Mouse (Mus musculus) midbrain, postnatal 0 days (tissue): ENCODE results near the gene Gpr132. TPM values are rescaled to one million over a fixed set of nuclear protein-coding genes. Genes with fewer than 3 reads are reported as not detected.
A peak's percentile ranks its signal among the peaks of the same experiment; 100 is the strongest.

Experiments used
- ATAC-seq: fragments of 200-750 bp; cut with Nextera tagmentation; 2 replicates; pipeline ENCODE4 v1.8.0; 2017; ENCODE audit warnings: moderate number of reproducible peaks, mild to moderate bottlenecking, moderate TSS enrichment, moderate library complexity; ENCODE audit not compliant: low FRiP score
- DNase-seq: peaks from one replicate; pipeline ENCODE4 v3.0.0-alpha.2; 2015; ENCODE audit warnings: low spot score
- H3K27ac ChIP-seq: fragments of 300-500 bp; sonication (generic); 2 replicates; pipeline ENCODE4 v1.5.1; 2014; ENCODE audit warnings: low read depth, mild to moderate bottlenecking, low read length, mixed read lengths
- H3K27me3 ChIP-seq: fragments of 300-500 bp; sonication (generic); 2 replicates; pipeline ENCODE4 v1.6.1; 2014; ENCODE audit warnings: low read length, control low read depth, mixed read lengths; ENCODE audit not compliant: insufficient read depth
- H3K36me3 ChIP-seq: fragments of 300-500 bp; sonication (generic); 2 replicates; pipeline ENCODE4 v1.6.1; 2014; ENCODE audit warnings: low read length, control low read depth, mixed read lengths; ENCODE audit not compliant: insufficient read depth
- H3K4me1 ChIP-seq: fragments of 300-500 bp; sonication (generic); 2 replicates; pipeline ENCODE4 v1.6.1; 2014; ENCODE audit warnings: mild to moderate bottlenecking, control low read depth, antibody characterized with exemption, low read length, mixed read lengths; ENCODE audit not compliant: insufficient read depth
- H3K4me2 ChIP-seq: fragments of 300-500 bp; sonication (generic); 2 replicates; pipeline ENCODE4 v1.6.1; 2014; ENCODE audit warnings: low read depth, mild to moderate bottlenecking, low read length, mixed read lengths; ENCODE audit not compliant: poor library complexity, severe bottlenecking
- H3K4me3 ChIP-seq: fragments of 300-500 bp; sonication (generic); 2 replicates; pipeline ENCODE4 v1.5.1; 2014; ENCODE audit warnings: low read depth, mild to moderate bottlenecking, low read length, moderate library complexity
- H3K9ac ChIP-seq: fragments of 300-500 bp; sonication (generic); replicated peaks from 2 replicates; pipeline ENCODE4 v1.6.1; 2014; ENCODE audit warnings: mild to moderate bottlenecking, low read length, moderate library complexity, mixed read lengths; ENCODE audit not compliant: poor library complexity, severe bottlenecking
- H3K9me3 ChIP-seq: fragments of 300-500 bp; sonication (generic); 2 replicates; pipeline ENCODE4 v1.6.1; 2016; ENCODE audit warnings: low read length, control low read depth
- CTCF ChIP-seq: IDR thresholded peaks from 2 replicates; pipeline ENCODE4 v1.5.1; 2016; ENCODE audit warnings: antibody characterized with exemption, mild to moderate bottlenecking
- whole genome bisulfite sequencing: fragments of 180-500 bp; shearing (Covaris S2); extraction: QIAGEN DNeasy Blood & Tissue Kit; methylation state at CpG from one replicate; pipeline ENCODE4 v1.1.7; 2014; 5-methylcytosine and 5-hydroxymethylcytosine counted together
- polyA plus RNA-seq: library from polyadenylated mRNA; unstranded; fragments of >200 nt; fragmentation: Nextera tagmentation; extraction: Ambion mirVana; gene quantifications from 2 replicates; pipeline ENCODE4 v1.2.1, GENCODE M21; 2015
- total RNA-seq: library from RNA; depleted of rRNA; stranded (reverse); fragments of >200 nt; gene quantifications from 2 replicates; pipeline ENCODE4 v1.2.3, GENCODE M21; 2014

Gpr132 gene
- total and polyA plus RNA-seq, 2 experiments from 2014 or later = 0.06 to 0.16 TPM

- Histone ChIP-seq H3K27me3 (peaks cover 54% of the 10 kb centered on the region), H3K36me3 (no peaks in the 10 kb centered on the region), H3K27ac (no peak overlapping the region), H3K9ac (no peak overlapping the region), H3K9me3 (no peaks in the 10 kb centered on the region), H3K4me3 (no peak overlapping the region), H3K4me2 (no peak overlapping the region), H3K4me1 (peaks cover 3% of the 10 kb centered on the region; the same call in 1 of the 2 replicates)
- ATAC-seq (peak; percentile 47), DNase-seq (peak; percentile 93)
- TF ChIP-seq CTCF = peak; percentile 87
- 27% methylated on average over 16 of the region's 16 CpGs for WGBS
Measured at GRCm38 (mm10) chr12:112875225-112876013, 7.4 kb upstream of the Gpr132 start.

- Histone ChIP-seq H3K36me3 (no peaks in the 10 kb centered on the region), H3K4me1 (peaks cover 3% of the 10 kb centered on the region; the same call in 1 of the 2 replicates), H3K4me2 (peak overlapping the region; percentile 50), H3K27me3 (peaks cover 50% of the 10 kb centered on the region), H3K4me3 (peak overlapping the region; percentile 32), H3K27ac (no peak overlapping the region), H3K9ac (no peak overlapping the region; the same call in 1 of the 2 replicates), H3K9me3 (no peaks in the 10 kb centered on the region)
- ATAC-seq (no peak), DNase-seq (no peak)
- TF ChIP-seq CTCF = no peak
- WGBS = 16% methylated on average over 22 of the region's 22 CpGs
Measured at GRCm38 (mm10) chr12:112874199-112874598, 6.2 kb upstream of the Gpr132 start.

DNA sequence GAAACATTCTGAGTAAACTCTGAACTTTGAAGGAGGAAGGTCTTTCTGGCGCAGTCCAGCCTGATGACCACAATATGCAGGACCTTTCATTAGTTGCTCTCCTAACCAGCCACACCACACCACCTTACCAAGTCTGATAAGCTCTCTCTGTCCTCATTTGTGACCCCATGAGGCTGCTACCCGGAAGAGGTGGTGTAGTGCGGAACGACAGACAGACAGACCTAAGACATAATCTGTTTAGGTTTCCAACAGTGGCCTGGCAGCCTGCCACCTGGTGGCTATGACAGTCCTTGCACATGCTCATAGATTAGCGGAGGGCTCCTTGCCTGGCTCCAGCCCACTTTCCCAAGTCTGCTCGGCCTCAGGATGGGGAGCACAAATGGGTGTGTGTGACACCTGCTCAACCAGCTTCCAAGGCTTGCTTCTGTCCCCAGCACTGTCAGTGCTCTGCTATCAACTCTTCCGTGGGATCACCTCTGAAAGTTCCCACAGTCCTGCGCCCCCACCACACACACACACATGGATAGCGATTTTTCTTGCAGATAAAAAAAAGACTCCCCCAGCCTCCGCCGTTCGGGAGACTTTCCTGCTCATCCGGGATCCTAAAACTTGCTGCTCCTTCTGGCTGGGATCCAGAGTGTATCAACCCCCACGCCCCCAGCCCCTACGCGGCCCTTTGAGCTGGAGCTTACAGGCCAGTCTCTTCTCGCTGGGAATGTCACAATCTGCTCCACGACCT, 5.6 kb upstream of the Gpr132 start:
- Histone ChIP-seq H3K9ac (no peak overlapping the region; the same call in 1 of the 2 replicates), H3K4me2 (peak overlapping the region; percentile 50), H3K36me3 (no peaks in the 10 kb centered on the region), H3K4me1 (peaks cover 3% of the 10 kb centered on the region; the same call in 1 of the 2 replicates), H3K27ac (no peak overlapping the region), H3K9me3 (no peaks in the 10 kb centered on the region), H3K27me3 (peaks cover 45% of the 10 kb centered on the region), H3K4me3 (peak overlapping the region; percentile 32)
- TF ChIP-seq CTCF = peak; percentile 90
- ATAC-seq (no peak), DNase-seq (peak; percentile 85)
- 30% methylated on average over 18 of the region's 18 CpGs for WGBS

- H3K9me3 ChIP-seq = no peaks in the 10 kb centered on the region
- 92% methylated on average over 10 of the region's 10 CpGs for WGBS
- no peak for TF ChIP-seq CTCF
- H3K4me3 ChIP-seq = no peak overlapping the region
- H3K4me1 ChIP-seq = peaks cover 3% of the 10 kb centered on the region; the same call in 1 of the 2 replicates
- no peak overlapping the region for H3K4me2 ChIP-seq
- ATAC-seq = no peak
- H3K27ac ChIP-seq = no peak overlapping the region
- DNase-seq = no peak
- no peak overlapping the region for H3K9ac ChIP-seq
- H3K27me3 ChIP-seq = peaks cover 39% of the 10 kb centered on the region
- H3K36me3 ChIP-seq = no peaks in the 10 kb centered on the region
Measured at GRCm38 (mm10) chr12:112872991-112873390, 5.0 kb upstream of the Gpr132 start.

- no peak for ATAC-seq
- peaks cover 22% of the 10 kb centered on the region for H3K27me3 ChIP-seq
- H3K4me3 ChIP-seq = no peak overlapping the region
- TF ChIP-seq CTCF = no peak
- no peak overlapping the region for H3K4me2 ChIP-seq
- no peaks in the 10 kb centered on the region; the same call in 1 of the 2 replicates for H3K4me1 ChIP-seq
- H3K27ac ChIP-seq = no peak overlapping the region
- no peak overlapping the region for H3K9ac ChIP-seq
- H3K36me3 ChIP-seq = no peaks in the 10 kb centered on the region
- H3K9me3 ChIP-seq = no peaks in the 10 kb centered on the region
- DNase-seq = no peak
- 89% methylated on average over 2 of the region's 2 CpGs for WGBS
Measured at GRCm38 (mm10) chr12:112871272-112871671, 3.2 kb upstream of the Gpr132 start.

DNA sequence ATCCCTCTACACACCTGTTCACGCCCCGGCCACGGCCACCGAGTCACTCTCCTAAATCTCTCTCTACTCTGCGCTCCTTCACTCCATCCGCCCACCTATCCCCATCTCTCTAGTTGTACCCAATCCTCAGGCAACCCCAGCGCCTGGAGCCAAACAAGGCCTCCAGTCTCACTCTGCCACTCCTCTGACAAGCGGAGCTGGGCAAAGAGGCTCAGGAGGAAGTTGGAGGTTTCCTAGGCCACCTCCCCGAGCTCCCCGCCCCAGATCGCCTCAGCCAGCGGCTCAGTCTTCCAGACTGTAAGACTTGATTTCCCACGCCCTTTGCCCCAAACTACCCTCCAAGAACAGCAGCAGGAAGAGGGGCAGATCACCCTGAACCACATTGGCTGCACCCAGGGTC, 2.7 kb upstream of the Gpr132 start:
- DNase-seq (no peak), ATAC-seq (no peak)
- H3K36me3 ChIP-seq = no peaks in the 10 kb centered on the region
- WGBS = 52% methylated on average over 13 of the region's 13 CpGs
- no peak overlapping the region for H3K27ac ChIP-seq
- H3K27me3 ChIP-seq = peaks cover 17% of the 10 kb centered on the region
- no peaks in the 10 kb centered on the region for H3K9me3 ChIP-seq
- no peaks in the 10 kb centered on the region; the same call in 1 of the 2 replicates for H3K4me1 ChIP-seq
- no peak overlapping the region for H3K4me3 ChIP-seq
- no peak overlapping the region for H3K4me2 ChIP-seq
- no peak overlapping the region for H3K9ac ChIP-seq
- no peak for TF ChIP-seq CTCF
